Mouse (Mus musculus) liver, embryonic 15.5 days (tissue): ENCODE measurements around the gene Smim4. TPM values are rescaled to one million over a fixed set of nuclear protein-coding genes. Genes with fewer than 3 reads are reported as not detected.

Source experiments
- ATAC-seq: fragments of 200-750 bp; cut with Nextera tagmentation; 2 replicates; pipeline ENCODE4 v1.8.0; 2017; ENCODE audit warnings: moderate number of reproducible peaks, mild to moderate bottlenecking, moderate library complexity; ENCODE audit not compliant: insufficient read depth
- H3K27ac ChIP-seq: fragments of 300-500 bp; sonication (generic); replicated peaks from 2 replicates; pipeline ENCODE4 v1.5.1; 2015; ENCODE audit warnings: mild to moderate bottlenecking, inconsistent platforms
- H3K27me3 ChIP-seq: fragments of 300-500 bp; sonication (generic); 2 replicates; pipeline ENCODE4 v1.6.1; 2015; ENCODE audit warnings: mild to moderate bottlenecking, inconsistent platforms
- H3K36me3 ChIP-seq: fragments of 300-500 bp; sonication (generic); replicated peaks from 2 replicates; pipeline ENCODE4 v1.6.1; 2015; ENCODE audit warnings: moderate library complexity, mild to moderate bottlenecking, inconsistent platforms
- H3K4me1 ChIP-seq: fragments of 300-500 bp; sonication (generic); replicated peaks from 2 replicates; pipeline ENCODE4 v1.6.1; 2015; ENCODE audit warnings: inconsistent platforms
- H3K4me2 ChIP-seq: fragments of 300-500 bp; sonication (generic); 2 replicates; pipeline ENCODE4 v1.6.1; 2015; ENCODE audit warnings: moderate library complexity, mild to moderate bottlenecking, inconsistent platforms
- H3K4me3 ChIP-seq: fragments of 300-500 bp; sonication (generic); replicated peaks from 2 replicates; pipeline ENCODE4 v1.5.1; 2015; ENCODE audit warnings: mild to moderate bottlenecking, inconsistent platforms
- H3K9ac ChIP-seq: fragments of 300-500 bp; sonication (generic); 2 replicates; pipeline ENCODE4 v1.6.1; 2015; ENCODE audit warnings: moderate library complexity, mild to moderate bottlenecking, inconsistent platforms
- H3K9me3 ChIP-seq: fragments of 300-500 bp; sonication (generic); replicated peaks from 2 replicates; pipeline ENCODE4 v1.6.1; 2016; ENCODE audit warnings: inconsistent platforms
- WGBS: fragments of 180-500 bp; shearing (Covaris S2); methylation state at CpG from one replicate; pipeline ENCODE4 v1.1.7; 2015; ENCODE audit warnings: mixed read lengths; ENCODE audit not compliant: insufficient replicate concordance; 5-methylcytosine and 5-hydroxymethylcytosine counted together
- polyA plus RNA-seq: library from polyadenylated mRNA; unstranded; fragments of >200 nt; fragmentation: Nextera tagmentation; extraction: Ambion mirVana; gene quantifications from 2 replicates; pipeline ENCODE4 v1.2.1, GENCODE M21; 2015

Gene Smim4
- polyA plus RNA-seq, 1 experiment from 2014 or later: 60.7 TPM

GRCm38 (mm10) chr14:31132031-31132430 is 3.3 kb upstream of the Smim4 start:
- whole genome bisulfite sequencing: 5% methylated on average over 6 of the region's 6 CpGs
- Histone ChIP-seq H3K4me2 (peak overlapping the region; percentile 100), H3K9me3 (no peaks in the 10 kb centered on the region), H3K36me3 (peaks cover 33% of the 10 kb centered on the region), H3K27me3 (no peaks in the 10 kb centered on the region), H3K4me3 (peak overlapping the region; percentile 82), H3K9ac (peak overlapping the region; percentile 86), H3K27ac (peak overlapping the region; percentile 78), H3K4me1 (peaks cover 64% of the 10 kb centered on the region)
- ATAC-seq: no peak

- no peaks in the 10 kb centered on the region for H3K27me3 ChIP-seq
- peak overlapping the region; percentile 100 for H3K4me2 ChIP-seq
- no peaks in the 10 kb centered on the region for H3K9me3 ChIP-seq
- H3K36me3 ChIP-seq: peaks cover 26% of the 10 kb centered on the region
- peak overlapping the region; percentile 78 for H3K27ac ChIP-seq
- peak overlapping the region; percentile 86 for H3K9ac ChIP-seq
- ATAC-seq: 0 out of 2 replicates have a peak, but pooled peaks have one; percentile 0
- whole genome bisulfite sequencing: under 1% methylated on average over 43 of the region's 43 CpGs
- H3K4me3 ChIP-seq: peak overlapping the region; percentile 82
- H3K4me1 ChIP-seq: peaks cover 71% of the 10 kb centered on the region
Measured at GRCm38 (mm10) chr14:31131272-31131821, 2.6 kb upstream of the Smim4 start.

GRCm38 (mm10) chr14:31130236-31131220 is 1.8 kb upstream of the Smim4 start, which contains the start of gene Nt5dc2:
TSS of gene Nt5dc2 (plus strand) at chr14:31131053.
- H3K27ac ChIP-seq: peak within 1 kb of the TSS; percentile 78

GRCm38 (mm10) chr14:31129326-31130235 is 825 bp upstream of the Smim4 start:
- Histone ChIP-seq H3K27ac (peak overlapping the region; percentile 78), H3K9ac (no peak overlapping the region), H3K4me3 (peak overlapping the region; percentile 75), H3K9me3 (no peaks in the 10 kb centered on the region), H3K27me3 (no peaks in the 10 kb centered on the region), H3K4me1 (peaks cover 89% of the 10 kb centered on the region), H3K4me2 (peak overlapping the region; percentile 100), H3K36me3 (peaks cover 19% of the 10 kb centered on the region)
- ATAC-seq: no peak
- WGBS: 52% methylated on average over 15 of the region's 15 CpGs

More at GRCm38 (mm10) chr14:31130236-31131220, 1.8 kb upstream of the Smim4 start, which contains the start of gene Nt5dc2:
- WGBS: 5% methylated on average over 63 of the region's 63 CpGs
- Histone ChIP-seq H3K27me3 (no peaks in the 10 kb centered on the region), H3K4me1 (peaks cover 79% of the 10 kb centered on the region), H3K9ac (peak within 1 kb of the TSS; percentile 86), H3K36me3 (peaks cover 21% of the 10 kb centered on the region), H3K4me3 (peak within 1 kb of the TSS; percentile 82), H3K4me2 (peak within 1 kb of the TSS; percentile 100), H3K9me3 (no peaks in the 10 kb centered on the region)
- ATAC-seq: peak; percentile 62

- peak overlapping the region; percentile 100 for H3K4me2 ChIP-seq
- H3K27ac ChIP-seq: peak overlapping the region; percentile 87
- 1% methylated on average over 23 of the region's 23 CpGs for WGBS
- H3K36me3 ChIP-seq: peaks cover 22% of the 10 kb centered on the region
- H3K9ac ChIP-seq: peak overlapping the region; percentile 83
- peak overlapping the region; percentile 75 for H3K4me3 ChIP-seq
- peaks cover 81% of the 10 kb centered on the region for H3K4me1 ChIP-seq
- no peaks in the 10 kb centered on the region for H3K9me3 ChIP-seq
- peak; percentile 13 for ATAC-seq
- no peaks in the 10 kb centered on the region for H3K27me3 ChIP-seq
Measured at GRCm38 (mm10) chr14:31128101-31128825, 493 bp downstream of the Smim4 start.

GRCm38 (mm10) chr14:31126826-31127225 is 1.9 kb downstream of the Smim4 start:
- peak overlapping the region; percentile 81 for H3K27ac ChIP-seq
- H3K4me3 ChIP-seq: peak overlapping the region; percentile 37
- H3K4me1 ChIP-seq: peaks cover 67% of the 10 kb centered on the region
- peak overlapping the region; percentile 35; the same call in 1 of the 2 replicates for H3K9ac ChIP-seq
- no peaks in the 10 kb centered on the region for H3K27me3 ChIP-seq
- peak overlapping the region; percentile 59 for H3K4me2 ChIP-seq
- ATAC-seq: no peak
- 57% methylated on average over 8 of the region's 8 CpGs for WGBS
- H3K36me3 ChIP-seq: peaks cover 34% of the 10 kb centered on the region
- no peaks in the 10 kb centered on the region for H3K9me3 ChIP-seq

GRCm38 (mm10) chr14:31125106-31126075 is 3.4 kb downstream of the Smim4 start:
- Histone ChIP-seq H3K4me3 (no peak overlapping the region), H3K36me3 (peaks cover 42% of the 10 kb centered on the region), H3K27me3 (no peaks in the 10 kb centered on the region), H3K9me3 (no peaks in the 10 kb centered on the region), H3K4me1 (peaks cover 54% of the 10 kb centered on the region), H3K4me2 (peak overlapping the region; percentile 59), H3K9ac (peak overlapping the region; percentile 28; the same call in 1 of the 2 replicates), H3K27ac (peak overlapping the region; percentile 81)
- WGBS: 54% methylated on average over 9 of the region's 9 CpGs
- ATAC-seq: no peak

- Histone ChIP-seq H3K9me3 (no peaks in the 10 kb centered on the region), H3K36me3 (peaks cover 84% of the 10 kb centered on the region)
Measured at GRCm38 (mm10) chr14:31115522-31115921, 13.2 kb downstream of the Smim4 start.

GRCm38 (mm10) chr14:31114011-31114410 is 14.7 kb downstream of the Smim4 start:
- WGBS: 37% methylated on average over 3 of the region's 3 CpGs
- 0 out of 2 replicates have a peak, but pooled peaks have one; percentile 49 for ATAC-seq
- Histone ChIP-seq H3K4me1 (peaks cover 36% of the 10 kb centered on the region), H3K9me3 (no peaks in the 10 kb centered on the region), H3K9ac (no peak overlapping the region), H3K4me3 (no peak overlapping the region), H3K4me2 (no peak overlapping the region), H3K36me3 (peaks cover 87% of the 10 kb centered on the region), H3K27ac (no peak overlapping the region), H3K27me3 (no peaks in the 10 kb centered on the region)

More at GRCm38 (mm10) chr14:31115522-31115921, 13.2 kb downstream of the Smim4 start:
- Histone ChIP-seq H3K27me3 (no peaks in the 10 kb centered on the region), H3K4me2 (no peak overlapping the region), H3K4me3 (no peak overlapping the region), H3K9ac (no peak overlapping the region), H3K27ac (no peak overlapping the region), H3K4me1 (peaks cover 29% of the 10 kb centered on the region)
- WGBS: 51% methylated on average over 2 of the region's 2 CpGs
- no peak for ATAC-seq
